7 mouse cellular contexts compared by ENCODE assay signal in the genomic region with DNA sequence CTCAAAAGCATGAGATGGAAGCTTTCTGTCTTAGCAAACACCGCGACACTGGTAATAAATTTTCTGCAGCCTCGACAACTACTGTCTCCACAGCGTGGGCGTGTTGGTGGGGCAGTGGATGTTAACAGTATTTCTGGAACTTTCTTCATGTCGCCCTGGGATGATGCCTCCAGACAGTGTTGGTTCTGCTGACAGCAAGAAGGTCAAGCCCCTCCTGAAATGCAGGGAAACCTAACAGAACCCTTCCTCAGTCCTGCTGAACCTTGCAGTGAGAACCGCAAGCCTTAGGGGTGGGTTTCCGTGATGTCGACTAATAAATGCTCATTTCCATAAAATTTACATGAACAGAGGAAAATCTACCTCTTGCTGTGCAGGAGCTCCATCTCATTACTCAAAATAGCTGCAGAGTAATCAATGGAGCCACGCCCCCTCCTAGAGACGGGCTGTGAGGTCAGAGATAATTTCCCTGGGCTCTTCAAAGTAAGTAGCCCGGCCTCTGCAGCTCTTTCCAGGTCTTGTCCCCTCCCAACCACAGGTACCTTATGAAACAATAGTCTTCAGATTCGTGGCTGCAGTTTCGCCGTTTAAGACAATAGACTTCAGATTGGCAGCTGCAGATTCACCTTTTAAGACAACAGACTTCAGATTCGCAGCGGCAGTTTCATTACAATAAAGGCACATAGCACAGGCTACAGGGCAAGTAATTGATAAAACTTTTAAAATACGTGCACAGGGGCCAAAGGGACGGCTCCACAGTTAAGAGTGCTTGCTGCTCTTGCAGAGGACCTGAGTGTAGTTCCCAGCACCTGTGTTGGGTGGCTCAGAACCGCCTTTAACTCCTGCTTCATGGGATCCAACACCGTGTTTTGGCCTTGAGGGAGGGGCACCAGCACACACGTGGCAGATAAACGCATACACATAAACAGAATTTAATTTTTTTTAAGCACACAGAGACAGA.
DNase-seq lines count a peak whose midpoint lies in the region; ATAC-seq and TF ChIP-seq lines count a peak whose summit lies in the region.

No protein-coding gene starts in this region.

- no peaks in the 10 kb centered on the region; the same call in 1 of the 2 replicates for H3K27me3 ChIP-seq in cerebellum, adult 2 months (ENCODE audit: control insufficient read depth, insufficient read depth, low read length)
- H3K27me3 ChIP-seq in intestine, embryonic 15.5 days (replicated peaks) = no peaks in the 10 kb centered on the region
- no peaks in the 10 kb centered on the region for H3K27me3 ChIP-seq in limb, embryonic 13.5 days
- no peaks in the 10 kb centered on the region for H3K27me3 ChIP-seq in midbrain, embryonic 15.5 days (replicated peaks)
- H3K27me3 ChIP-seq in testis, adult 2 months (ENCODE audit: control insufficient read depth, insufficient read depth, low read length) = no peaks in the 10 kb centered on the region

- no peak for TF ChIP-seq POLR2A in cerebellum, adult 2 months (IDR thresholded peaks at IDR 0.05; ENCODE audit: borderline replicate concordance, insufficient read depth, low read length)
- TF ChIP-seq POLR2A in testis, adult 2 months (IDR thresholded peaks at IDR 0.05; ENCODE audit: control insufficient read depth, low read depth, low read length) = no peak

- H3K36me3 ChIP-seq in intestine, embryonic 15.5 days = no peaks in the 10 kb centered on the region
- H3K36me3 ChIP-seq in limb, embryonic 13.5 days = no peaks in the 10 kb centered on the region
- H3K36me3 ChIP-seq in midbrain, embryonic 15.5 days (replicated peaks) = no peaks in the 10 kb centered on the region
- H3K36me3 ChIP-seq in testis, adult 2 months (ENCODE audit: control insufficient read depth, insufficient read depth, low read length) = no peaks in the 10 kb centered on the region

- peak; percentile 90 for ATAC-seq in intestine, embryonic 15.5 days
- ATAC-seq in limb, embryonic 13.5 days (ENCODE audit: low FRiP score, low read depth) = peak; percentile 48; the same call in 1 of the 2 replicates
- ATAC-seq in midbrain, embryonic 15.5 days (replicated peaks) = peak; percentile 61

- no peaks in the 10 kb centered on the region for H3K9me3 ChIP-seq in intestine, embryonic 15.5 days
- H3K9me3 ChIP-seq in limb, embryonic 13.5 days = no peaks in the 10 kb centered on the region
- no peaks in the 10 kb centered on the region for H3K9me3 ChIP-seq in midbrain, embryonic 15.5 days

- H3K27ac ChIP-seq in cerebellum, adult 2 months (ENCODE audit: insufficient read depth, low read length) = no peak overlapping the region
- no peak overlapping the region for H3K27ac ChIP-seq in intestine, embryonic 15.5 days
- no peak overlapping the region for H3K27ac ChIP-seq in limb, embryonic 13.5 days
- H3K27ac ChIP-seq in midbrain, embryonic 15.5 days = peak overlapping the region; percentile 62
- H3K27ac ChIP-seq in testis, adult 2 months (ENCODE audit: control insufficient read depth, insufficient read depth, low read depth, low read length) = peak overlapping the region; percentile 5; the same call in 1 of the 2 replicates

- DNase-seq in adipocyte (ENCODE audit: low spot score) = peak; percentile 12
- DNase-seq in cerebellum, adult 2 months = peak; percentile 48 to 58
- DNase-seq in forelimb bud, embryonic 11.5 days (ENCODE audit: low read depth, low spot score) = peak; percentile 77

- no peak for TF ChIP-seq CTCF in cerebellum, adult 2 months (IDR thresholded peaks at IDR 0.05; ENCODE audit: borderline replicate concordance, insufficient read depth, low read depth, low read length)
- TF ChIP-seq CTCF in testis, adult 2 months (IDR thresholded peaks at IDR 0.05; ENCODE audit: control insufficient read depth, insufficient read depth, insufficient replicate concordance, low read depth, low read length) = no peak

- H3K9ac ChIP-seq in intestine, embryonic 15.5 days = no peak overlapping the region
- peak overlapping the region; percentile 48 for H3K9ac ChIP-seq in limb, embryonic 13.5 days
- H3K9ac ChIP-seq in midbrain, embryonic 15.5 days = no peak overlapping the region

- peaks cover 3% of the 10 kb centered on the region for H3K4me1 ChIP-seq in cerebellum, adult 2 months (ENCODE audit: control insufficient read depth, insufficient read depth, low read length)
- peaks cover 15% of the 10 kb centered on the region for H3K4me1 ChIP-seq in intestine, embryonic 15.5 days (replicated peaks)
- peaks cover 16% of the 10 kb centered on the region; the same call in 1 of the 2 replicates for H3K4me1 ChIP-seq in limb, embryonic 13.5 days
- H3K4me1 ChIP-seq in midbrain, embryonic 15.5 days = peaks cover 17% of the 10 kb centered on the region
- H3K4me1 ChIP-seq in testis, adult 2 months (ENCODE audit: control insufficient read depth, insufficient read depth, low read length) = peaks cover 10% of the 10 kb centered on the region

- WGBS in cerebellum, adult 2 months = 49% methylated on average over 23 of the region's 23 CpGs
- WGBS in intestine, embryonic 15.5 days = 43% methylated on average over 23 of the region's 23 CpGs
- 50% methylated on average over 23 of the region's 23 CpGs for WGBS in limb, embryonic 13.5 days
- WGBS in midbrain, embryonic 15.5 days = 50% methylated on average over 23 of the region's 23 CpGs

- peak overlapping the region; percentile 55 for H3K4me3 ChIP-seq in cerebellum, adult 2 months (replicated peaks; ENCODE audit: insufficient read depth, low read depth, low read length)
- peak overlapping the region; percentile 7; the same call in 1 of the 2 replicates for H3K4me3 ChIP-seq in intestine, embryonic 15.5 days (replicated peaks)
- H3K4me3 ChIP-seq in limb, embryonic 13.5 days = peak overlapping the region; percentile 41
- H3K4me3 ChIP-seq in midbrain, embryonic 15.5 days = peak overlapping the region; percentile 36
- H3K4me3 ChIP-seq in testis, adult 2 months (ENCODE audit: control insufficient read depth, low read depth, low read length) = peak overlapping the region; percentile 87

- peak overlapping the region; percentile 50 for H3K4me2 ChIP-seq in intestine, embryonic 15.5 days (replicated peaks)
- peak overlapping the region; percentile 62 for H3K4me2 ChIP-seq in limb, embryonic 13.5 days (replicated peaks)
- H3K4me2 ChIP-seq in midbrain, embryonic 15.5 days = peak overlapping the region; percentile 48

Comparison
In these comparisons a context has a peak if more than half of its experiments do, and no peak if none do; other contexts are left out.
1. DNase-seq: peak in every context shown above with its lines; median percentile 77 in forelimb bud, embryonic 11.5 days; 53 in cerebellum, adult 2 months; 12 in adipocyte.
2. H3K27ac ChIP-seq: peak in midbrain, embryonic 15.5 days (single experiment) and testis, adult 2 months (single experiment); none in cerebellum, adult 2 months (single experiment), intestine, embryonic 15.5 days (single experiment) and limb, embryonic 13.5 days (single experiment).
3. H3K4me3 ChIP-seq: peak in every context shown above with its lines; median percentile 87 in testis, adult 2 months; 55 in cerebellum, adult 2 months; 41 in limb, embryonic 13.5 days; 36 in midbrain, embryonic 15.5 days; 7 in intestine, embryonic 15.5 days.
4. Peak in every context shown above with its lines, with median percentiles within 50 percentile points of each other: ATAC-seq and H3K4me2 ChIP-seq.